Mouse (Mus musculus) CH12.LX (cell line): ENCODE measurements at regions not wholly inside any gene's neighbourhood (a gene's known extent, or its start where the extent isn't known, plus 50 kb on each side); places are given as distances from the start of the nearest gene placed in this dataset.

Experiments
- CTCF ChIP-seq, 2 experiments: IDR thresholded peaks in 1 of 2; conservative IDR thresholded peaks in 1 of 2; 2 replicates each; pipeline ENCODE4 v1.5.1; 2011 to 2012; ENCODE audit warnings: low read depth in 2 of 2, low read length in 2 of 2, improper control_type of control experiment in 1 of 2, inconsistent platforms in 1 of 2, mild to moderate bottlenecking in 1 of 2, moderate library complexity in 1 of 2
- TCF12 ChIP-seq: IDR thresholded peaks from 2 replicates; pipeline ENCODE4 v1.6.1; 2014; ENCODE audit warnings: low read depth, mild to moderate bottlenecking, inconsistent platforms, low read length, improper control_type of control experiment
- ZC3H11A ChIP-seq: IDR thresholded peaks from 2 replicates; pipeline ENCODE4 v1.6.1; 2012; ENCODE audit warnings: low read depth, mild to moderate bottlenecking, inconsistent platforms, low read length, improper control_type of control experiment

DNA sequence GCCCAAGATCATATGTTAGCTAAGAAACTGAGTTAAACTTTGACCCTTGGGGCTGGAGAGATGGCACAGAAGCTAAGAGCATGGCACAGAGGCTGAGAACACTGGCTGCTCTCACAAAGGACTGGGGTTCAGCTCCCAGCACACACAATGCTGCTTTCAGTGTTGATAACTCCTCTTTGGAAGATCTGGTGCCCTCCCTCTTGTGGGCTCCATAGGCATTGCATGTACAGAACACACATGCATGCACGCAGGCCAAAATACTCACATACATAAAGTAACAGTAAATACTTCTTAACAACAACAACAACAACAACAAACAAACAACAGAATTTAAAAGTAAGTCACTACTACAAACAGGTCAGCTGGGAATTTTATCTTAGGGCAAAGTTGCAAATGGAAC, 565.8 kb upstream of the Slc35b3 start:
- TF ChIP-seq TCF12 (no peak), ZC3H11A (no peak), CTCF (conservative IDR thresholded peaks at IDR 0.05 in 1 of 2, IDR thresholded peaks at IDR 0.05 in 1 of 2; ENCODE audit: low read depth in 2 of 2, low read length in 2 of 2) (peak in 1 of 2 experiments; percentile 13; a peak in 1 of 4 replicates)
